Mouse (Mus musculus) C2C12 (cell line): ENCODE results near the gene Btbd11.

ENCODE experiments used
- CEBPB ChIP-seq: IDR thresholded peaks from one replicate; pipeline ENCODE4 v1.6.1; 2011; ENCODE audit warnings: low read depth, mild to moderate bottlenecking, control low read depth, moderate library complexity
- CTCF ChIP-seq: IDR thresholded peaks from one replicate; pipeline ENCODE4 v1.5.1; 2011; ENCODE audit not compliant: control insufficient read depth, insufficient read depth, insufficient read length
- MAX ChIP-seq: IDR thresholded peaks from one replicate; pipeline ENCODE4 v1.6.1; 2011; ENCODE audit warnings: mild to moderate bottlenecking, control low read depth
- MYOD1 ChIP-seq: IDR thresholded peaks from one replicate; pipeline ENCODE4 v1.6.1; 2011; ENCODE audit warnings: low read depth; ENCODE audit not compliant: control insufficient read depth, insufficient read length
- USF1 ChIP-seq: IDR thresholded peaks from one replicate; pipeline ENCODE4 v1.6.1; 2011; ENCODE audit warnings: low read depth, mild to moderate bottlenecking, control low read depth, moderate library complexity

DNA sequence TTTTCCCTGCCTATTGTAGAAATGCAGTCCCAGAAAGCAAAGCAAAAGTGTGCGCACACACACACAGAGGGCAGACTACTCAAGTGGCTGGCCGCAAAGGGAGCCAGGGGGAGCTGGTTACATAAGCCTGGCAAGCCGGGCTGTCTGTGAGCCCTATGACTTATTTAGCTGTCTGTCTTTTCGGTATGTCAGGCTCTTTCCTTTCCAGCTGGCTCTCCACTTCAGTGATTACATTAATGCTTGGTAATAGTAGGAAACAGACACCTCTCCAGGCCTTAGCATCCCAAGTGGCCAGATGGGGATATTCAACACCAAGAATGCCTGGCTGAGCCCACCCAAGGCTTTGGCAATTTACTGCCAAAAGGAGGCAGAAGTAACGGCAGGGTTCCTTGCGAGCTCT is 77.5 kb downstream of the Btbd11 start:
- no peak for TF ChIP-seq CTCF
- TF ChIP-seq CEBPB, result no peak
- TF ChIP-seq MAX, result no peak
- TF ChIP-seq MYOD1, result no peak
- no peak for TF ChIP-seq USF1
